Mouse (Mus musculus) layer of hippocampus, postnatal 10 days (tissue): ENCODE measurements around the gene Ly6g5c. TPM values are rescaled to one million over a fixed set of nuclear protein-coding genes. Genes with fewer than 3 reads are reported as not detected.
A peak's percentile ranks its signal among the peaks of the same experiment; 100 is the strongest.

Experiments used
- DNase-seq, 2 experiments: peaks; one replicate each; pipeline ENCODE4 v3.0.0; 2021; ENCODE audit warnings: low spot score in 2 of 2
- long read RNA-seq: library from polyadenylated mRNA; stranded (forward); transcript quantifications from one replicate; pipeline ENCODE4 v2.0.0, GENCODE M21; 2023
- total RNA-seq, 2 experiments: library from RNA; stranded (reverse); gene quantifications; 2 replicates each; pipeline ENCODE4 v1.2.3; 2021

Ly6g5c gene
- not detected for total RNA-seq
- long read RNA-seq = 0 reads

- DNase-seq = no peak
Measured at GRCm38 (mm10) chr17:35108097-35108496, at the start of gene Ly6g5c. Gene Ly6g5c (plus strand): TSS chr17:35108279.

GRCm38 (mm10) chr17:35058316-35058715 lies 49.8 kb upstream of the Ly6g5c start:
- DNase-seq = no peak

GRCm38 (mm10) chr17:35058911-35059892 lies 48.9 kb upstream of the Ly6g5c start, which contains the start of gene Ddah2:
Gene Ddah2 (plus strand): TSS chr17:35059035.
- peak; percentile 87 to 91 for DNase-seq

GRCm38 (mm10) chr17:35060071-35060470 lies 48.0 kb upstream of the Ly6g5c start:
- DNase-seq = no peak

GRCm38 (mm10) chr17:35060737-35061297 lies 47.3 kb upstream of the Ly6g5c start:
- no peak for DNase-seq

- no peak for DNase-seq
Measured at GRCm38 (mm10) chr17:35061299-35061698, 46.8 kb upstream of the Ly6g5c start.

- DNase-seq = no peak
Measured at GRCm38 (mm10) chr17:35063466-35063865, 44.6 kb upstream of the Ly6g5c start.

GRCm38 (mm10) chr17:35064378-35064877 lies 43.7 kb upstream of the Ly6g5c start:
- DNase-seq = no peak

- no peak for DNase-seq
Measured at GRCm38 (mm10) chr17:35064951-35065947, 42.8 kb upstream of the Ly6g5c start, which contains the start of gene Ly6g6c. Gene Ly6g6c (plus strand): TSS chr17:35065388.

GRCm38 (mm10) chr17:35066084-35066483 lies 42.0 kb upstream of the Ly6g5c start, which contains the start of gene Mpig6b:
Gene Mpig6b (minus strand): TSS chr17:35066184.
- DNase-seq = no peak

GRCm38 (mm10) chr17:35068213-35068914 lies 39.7 kb upstream of the Ly6g5c start:
- no peak for DNase-seq

GRCm38 (mm10) chr17:35070556-35071229 lies 37.4 kb upstream of the Ly6g5c start:
- no peak for DNase-seq

GRCm38 (mm10) chr17:35071454-35071853 lies 36.6 kb upstream of the Ly6g5c start:
- DNase-seq = no peak

GRCm38 (mm10) chr17:35074097-35074496 lies 34.0 kb upstream of the Ly6g5c start:
- DNase-seq = no peak

GRCm38 (mm10) chr17:35076507-35077176 lies 31.4 kb upstream of the Ly6g5c start, which contains the start of gene Ly6g6e:
Gene Ly6g6e (plus strand): TSS chr17:35076902.
- DNase-seq = no peak

- no peak for DNase-seq
Measured at GRCm38 (mm10) chr17:35077285-35077684, 30.8 kb upstream of the Ly6g5c start.

- DNase-seq = peak in 1 of 2 experiments; percentile 43
Measured at GRCm38 (mm10) chr17:35077786-35078233, 30.3 kb upstream of the Ly6g5c start, which contains the start of gene Ly6g6d. Gene Ly6g6d (minus strand): TSS chr17:35078065.

GRCm38 (mm10) chr17:35079778-35080177 lies 28.3 kb upstream of the Ly6g5c start:
- no peak for DNase-seq

- DNase-seq = no peak
Measured at GRCm38 (mm10) chr17:35080248-35080647, 27.8 kb upstream of the Ly6g5c start.
